Mouse (Mus musculus) neural tube, embryonic 14.5 days (tissue): Measurements from ENCODE around the gene Pdlim1. TPM values are rescaled to one million over a fixed set of nuclear protein-coding genes. Genes with fewer than 3 reads are reported as not detected.
"Not testable (repeated sequence)": the region's sequence is repeated elsewhere in the genome, so short reads cannot be mapped to it uniquely, and the experiment has no call there.

ENCODE experiments used
- ATAC-seq: fragments of 200-750 bp; cut with Nextera tagmentation; 2 replicates; pipeline ENCODE4 v1.8.0; 2017; ENCODE audit warnings: low read depth, mild to moderate bottlenecking, moderate TSS enrichment, moderate library complexity
- H3K27ac ChIP-seq: fragments of 300-500 bp; sonication (generic); 2 replicates; pipeline ENCODE4 v1.5.1; 2014; ENCODE audit warnings: low read depth, mild to moderate bottlenecking, control low read depth, low read length, moderate library complexity, mixed read lengths
- H3K27me3 ChIP-seq: fragments of 300-500 bp; sonication (generic); 2 replicates; pipeline ENCODE4 v1.6.1; 2014; ENCODE audit warnings: low read length; ENCODE audit not compliant: control insufficient read depth, insufficient read depth
- H3K36me3 ChIP-seq: fragments of 300-500 bp; sonication (generic); 2 replicates; pipeline ENCODE4 v1.6.1; 2014; ENCODE audit warnings: low read length, mixed read lengths; ENCODE audit not compliant: control insufficient read depth, insufficient read depth
- H3K4me1 ChIP-seq: fragments of 300-500 bp; sonication (generic); 2 replicates; pipeline ENCODE4 v1.6.1; 2014; ENCODE audit warnings: low read length; ENCODE audit not compliant: control insufficient read depth, insufficient read depth
- H3K4me2 ChIP-seq: fragments of 300-500 bp; sonication (generic); 2 replicates; pipeline ENCODE4 v1.6.1; 2014; ENCODE audit warnings: mild to moderate bottlenecking, low read depth, low read length, control low read depth
- H3K4me3 ChIP-seq: fragments of 300-500 bp; sonication (generic); 2 replicates; pipeline ENCODE4 v1.5.1; 2014; ENCODE audit warnings: low read depth, low read length, control low read depth, mixed read lengths
- H3K9ac ChIP-seq: fragments of 300-500 bp; sonication (generic); replicated peaks from 2 replicates; pipeline ENCODE4 v1.6.1; 2014; ENCODE audit warnings: low read depth, mild to moderate bottlenecking, control low read depth, low read length, mixed read lengths
- H3K9me3 ChIP-seq: fragments of 300-500 bp; sonication (generic); 2 replicates; pipeline ENCODE4 v1.6.1; 2016; ENCODE audit warnings: low read length; ENCODE audit not compliant: control insufficient read depth
- WGBS: fragments of 180-500 bp; shearing (Covaris S2); extraction: QIAGEN DNeasy Blood & Tissue Kit; methylation state at CpG from one replicate; pipeline ENCODE4 v1.1.7; 2014; 5-methylcytosine and 5-hydroxymethylcytosine counted together
- polyA plus RNA-seq: library from polyadenylated mRNA; unstranded; fragments of >200 nt; fragmentation: Nextera tagmentation; extraction: Ambion mirVana; gene quantifications from 2 replicates; pipeline ENCODE4 v1.2.1, GENCODE M21; 2014

Pdlim1 gene
- polyA plus RNA-seq, 1 experiment from 2014 or later: 3.2 TPM

DNA sequence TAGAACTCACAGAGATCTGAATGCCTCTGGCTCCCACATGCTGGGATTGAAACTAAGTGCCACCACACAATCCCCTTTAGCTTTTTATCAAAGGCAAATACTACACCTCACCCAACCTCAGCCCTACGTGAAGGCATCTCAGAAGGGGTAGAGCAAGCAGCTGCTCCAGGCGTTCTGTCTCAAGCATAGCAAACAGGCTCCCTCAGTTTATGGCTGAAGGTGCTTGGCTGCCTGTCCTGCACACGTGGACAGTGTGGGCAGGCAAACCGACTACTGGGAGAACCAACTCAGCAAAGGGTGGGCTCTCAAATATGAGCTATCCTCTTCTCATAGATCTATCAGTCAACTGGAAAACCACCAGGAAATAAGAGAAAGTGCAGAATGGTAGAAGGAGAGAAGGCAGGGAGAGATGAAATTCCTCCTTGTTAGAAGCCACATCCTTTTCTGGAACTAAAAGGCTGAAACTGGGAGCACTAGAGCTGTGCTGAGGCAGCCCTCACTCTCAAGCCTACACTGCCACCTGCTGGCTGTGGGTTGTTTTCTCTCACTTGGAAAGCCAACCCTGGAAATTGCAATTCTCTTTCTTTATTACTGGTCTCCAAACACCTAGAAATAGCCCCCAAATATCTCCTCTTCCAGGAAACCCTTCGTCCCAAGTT is 46.4 kb downstream of the Pdlim1 start:
- no peaks in the 10 kb centered on the region for H3K36me3 ChIP-seq
- H3K27me3 ChIP-seq: no peaks in the 10 kb centered on the region
- no peak overlapping the region for H3K4me2 ChIP-seq
- peak; percentile 90 for ATAC-seq
- H3K27ac ChIP-seq: no peak overlapping the region
- no peak overlapping the region for H3K9ac ChIP-seq
- H3K4me1 ChIP-seq: no peaks in the 10 kb centered on the region
- H3K9me3 ChIP-seq: no peaks in the 10 kb centered on the region
- no peak overlapping the region for H3K4me3 ChIP-seq
- WGBS: 71% methylated on average over 5 of the region's 5 CpGs

DNA sequence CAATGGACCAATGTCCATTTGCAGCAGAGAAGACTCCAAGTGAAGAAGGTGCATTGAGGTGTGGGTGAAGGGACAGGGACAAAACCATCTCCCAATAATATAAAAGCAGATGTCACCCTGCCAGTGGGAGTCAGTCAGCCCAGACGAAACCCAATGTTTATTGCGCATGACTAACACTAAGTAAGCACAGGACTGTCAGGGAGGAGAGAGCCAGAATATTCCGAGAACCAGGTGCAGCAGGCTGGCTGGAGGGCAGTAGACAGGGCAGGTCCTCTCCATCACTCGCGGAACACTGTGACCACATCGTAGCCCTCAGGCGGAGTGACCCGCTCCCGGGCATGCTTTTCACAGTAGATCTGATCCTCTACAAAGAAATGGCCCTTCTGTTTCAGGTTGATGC is 49.3 kb downstream of the Pdlim1 start:
- 90% methylated on average over 9 of the region's 9 CpGs for WGBS
- not testable (repeated sequence) for ATAC-seq, H3K9ac ChIP-seq, H3K4me3 ChIP-seq, H3K27ac ChIP-seq, H3K9me3 ChIP-seq, H3K36me3 ChIP-seq, H3K4me1 ChIP-seq, H3K4me2 ChIP-seq, H3K27me3 ChIP-seq

DNA sequence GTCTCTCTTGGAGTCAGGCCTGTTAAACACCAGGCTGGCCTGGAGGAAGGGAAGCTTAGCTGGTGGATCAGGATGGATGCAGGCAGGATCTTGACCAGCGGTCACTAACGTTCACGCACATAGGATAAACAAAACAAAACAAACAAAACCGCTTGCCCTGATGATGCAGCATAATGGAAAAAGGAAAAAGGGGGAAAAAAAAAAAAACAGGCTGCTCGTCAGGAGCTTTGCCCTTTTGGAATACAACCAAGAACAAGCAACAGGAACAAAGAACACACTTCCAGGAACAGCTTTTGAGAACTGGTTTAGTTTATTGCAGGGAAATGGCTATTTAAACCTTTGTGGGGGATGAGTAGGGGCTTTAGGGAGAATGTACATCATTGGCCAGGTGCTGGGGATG is 50.8 kb downstream of the Pdlim1 start:
- 82% methylated on average over 5 of the region's 5 CpGs for WGBS
- ATAC-seq: no peak
- no peak overlapping the region for H3K27ac ChIP-seq
- no peak overlapping the region for H3K4me2 ChIP-seq
- no peaks in the 10 kb centered on the region for H3K36me3 ChIP-seq
- no peaks in the 10 kb centered on the region for H3K9me3 ChIP-seq
- no peaks in the 10 kb centered on the region for H3K4me1 ChIP-seq
- no peaks in the 10 kb centered on the region for H3K27me3 ChIP-seq
- no peak overlapping the region for H3K9ac ChIP-seq
- no peak overlapping the region for H3K4me3 ChIP-seq

DNA sequence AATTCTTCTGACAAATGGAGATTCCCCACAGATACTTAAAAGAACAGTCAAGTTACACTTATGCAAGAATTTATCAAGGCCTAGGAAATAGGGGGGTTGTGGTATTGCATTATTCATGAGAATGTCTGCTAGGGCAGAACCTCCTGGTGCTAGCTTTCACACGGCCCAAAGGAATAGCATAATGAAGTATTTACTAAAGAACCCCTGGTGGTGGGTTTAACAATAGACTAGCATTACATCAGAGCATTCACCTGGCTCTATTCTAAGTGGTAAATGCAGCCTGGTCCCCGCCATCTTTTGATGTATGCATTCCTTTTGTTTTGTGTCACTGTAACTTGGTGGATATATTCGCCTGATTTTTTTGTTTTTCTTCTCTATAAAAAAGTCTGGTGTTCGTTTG is 68.7 kb downstream of the Pdlim1 start:
- not testable (repeated sequence) for H3K9me3 ChIP-seq, H3K4me3 ChIP-seq, ATAC-seq, H3K27ac ChIP-seq, H3K27me3 ChIP-seq, H3K4me2 ChIP-seq, H3K9ac ChIP-seq, H3K36me3 ChIP-seq, H3K4me1 ChIP-seq
- 45% methylated on average over 4 of the region's 4 CpGs for WGBS

DNA sequence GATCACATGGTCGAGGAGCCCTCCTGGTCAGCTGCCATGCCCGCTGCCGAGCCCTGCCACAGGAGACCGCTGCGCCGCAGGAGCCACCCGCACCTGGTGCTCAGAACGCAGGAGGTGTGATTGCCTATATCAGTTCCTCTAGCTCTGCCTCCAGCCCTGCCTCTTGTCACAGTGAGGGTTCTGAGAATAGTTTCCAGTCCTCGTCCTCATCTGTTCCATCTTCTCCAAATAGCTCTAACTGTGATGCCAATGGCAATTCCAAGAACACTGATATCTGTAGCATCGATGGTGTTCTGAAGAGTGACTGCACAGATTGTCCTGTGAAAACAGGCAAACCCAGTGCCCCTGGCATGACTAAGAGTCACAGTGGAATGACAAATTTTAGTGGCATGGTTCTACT is 81.0 kb downstream of the Pdlim1 start:
- no peaks in the 10 kb centered on the region for H3K4me1 ChIP-seq
- H3K36me3 ChIP-seq: no peaks in the 10 kb centered on the region
- no peaks in the 10 kb centered on the region for H3K9me3 ChIP-seq
- no peak overlapping the region for H3K4me3 ChIP-seq
- no peaks in the 10 kb centered on the region for H3K27me3 ChIP-seq
- H3K27ac ChIP-seq: no peak overlapping the region
- 93% methylated on average over 10 of the region's 10 CpGs for WGBS
- no peak overlapping the region for H3K9ac ChIP-seq
- no peak overlapping the region for H3K4me2 ChIP-seq
- no peak for ATAC-seq

DNA sequence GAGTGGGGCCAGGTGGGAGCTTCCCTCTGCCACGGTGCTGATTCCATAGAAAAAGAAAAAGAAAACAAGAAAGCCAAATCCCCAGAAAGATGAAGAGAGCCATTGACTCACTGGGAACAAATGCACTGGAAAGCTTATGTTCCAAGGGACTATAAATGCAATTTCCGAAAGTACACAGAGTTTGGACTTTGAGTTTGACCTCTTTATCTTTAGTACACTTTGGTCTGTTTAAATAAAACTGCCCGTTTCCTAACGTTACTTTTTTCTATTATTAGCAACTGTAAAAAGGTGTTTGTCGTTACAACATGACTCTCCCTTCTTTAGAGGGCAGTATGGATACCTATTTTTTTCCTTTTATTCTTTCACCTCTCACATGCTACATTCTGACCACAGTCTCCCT is 84.5 kb downstream of the Pdlim1 start, which contains the start of gene Cyp2c70:
Gene Cyp2c70 (minus strand): TSS at position 174 of the 400 bp plus-strand sequence.
- WGBS: 82% methylated on average over 5 of the region's 5 CpGs
- H3K9ac ChIP-seq: no peak within 1 kb of the TSS
- no peaks in the 10 kb centered on the region for H3K4me1 ChIP-seq
- ATAC-seq: no peak
- H3K9me3 ChIP-seq: no peaks in the 10 kb centered on the region
- H3K36me3 ChIP-seq: no peaks in the 10 kb centered on the region
- H3K4me3 ChIP-seq: no peak within 1 kb of the TSS
- no peak within 1 kb of the TSS for H3K4me2 ChIP-seq
- H3K27ac ChIP-seq: no peak within 1 kb of the TSS
- no peaks in the 10 kb centered on the region for H3K27me3 ChIP-seq

GRCm38 (mm10) chr19:40183600-40183999 is 88.0 kb downstream of the Pdlim1 start:
- H3K4me1 ChIP-seq: no peaks in the 10 kb centered on the region
- H3K4me2 ChIP-seq: no peak overlapping the region
- ATAC-seq: no peak
- H3K9ac ChIP-seq: no peak overlapping the region
- H3K4me3 ChIP-seq: no peak overlapping the region
- H3K36me3 ChIP-seq: no peaks in the 10 kb centered on the region
- 95% methylated on average over 5 of the region's 5 CpGs for WGBS
- no peaks in the 10 kb centered on the region for H3K9me3 ChIP-seq
- H3K27ac ChIP-seq: no peak overlapping the region
- no peaks in the 10 kb centered on the region for H3K27me3 ChIP-seq

DNA sequence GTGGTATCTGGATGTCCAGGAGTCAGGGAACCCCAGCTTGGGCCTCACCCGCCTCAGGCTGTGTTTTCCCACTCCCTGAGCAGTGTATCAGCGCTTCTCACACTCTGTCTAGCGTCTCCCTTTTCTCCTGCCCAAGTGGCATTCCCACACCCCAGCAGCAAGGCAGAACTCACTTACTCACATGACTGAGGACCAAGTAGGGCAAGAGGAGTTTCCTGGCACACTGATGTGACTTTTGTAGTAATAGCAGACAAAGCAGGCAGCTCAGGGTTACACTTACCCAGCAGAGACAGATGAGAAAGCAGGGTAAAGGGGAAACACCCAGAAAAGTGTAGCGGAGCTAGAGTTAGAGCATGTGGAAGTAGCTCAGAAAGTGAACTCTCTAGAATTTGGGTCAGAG is 93.3 kb downstream of the Pdlim1 start:
- Histone ChIP-seq H3K27me3 (no peaks in the 10 kb centered on the region), H3K9me3 (no peaks in the 10 kb centered on the region), H3K4me2 (no peak overlapping the region), H3K9ac (no peak overlapping the region), H3K27ac (no peak overlapping the region), H3K4me1 (no peaks in the 10 kb centered on the region), H3K4me3 (no peak overlapping the region), H3K36me3 (no peaks in the 10 kb centered on the region)
- no peak for ATAC-seq
- 92% methylated on average over 4 of the region's 4 CpGs for WGBS
